ENCODE assay signal across 24 mouse cellular contexts in the genomic region with DNA sequence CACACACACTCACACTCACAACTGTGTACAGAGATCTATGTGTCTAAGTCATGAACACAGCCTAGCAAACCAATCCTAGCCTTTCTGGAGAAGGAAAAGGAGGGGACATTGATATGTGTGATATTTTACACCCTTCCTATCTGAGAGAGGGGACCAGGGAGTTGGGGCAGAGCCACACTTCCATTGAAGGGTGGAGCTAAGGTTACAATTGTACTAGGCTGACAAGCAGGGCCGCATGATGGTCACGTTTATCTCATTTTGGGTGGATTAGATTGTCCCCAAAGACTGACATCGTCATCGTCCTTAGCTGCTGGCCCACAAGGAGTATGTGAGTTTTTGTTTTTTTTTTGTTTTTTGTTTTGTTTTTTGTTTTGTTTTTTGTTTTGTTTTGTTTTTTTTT. TPM values are rescaled to one million over a fixed set of nuclear protein-coding genes. Genes with fewer than 3 reads are reported as not detected.
A peak's percentile ranks its signal among the peaks of the same experiment; 100 is the strongest.
DNase-seq lines count a peak whose midpoint lies in the region; ATAC-seq and TF ChIP-seq lines count a peak whose summit lies in the region.
"Had no signal": no experiment of that assay in that cellular context is flagged by ENCODE, and none has a peak within 500 bp of the region (broad histone marks: within the 10 kb centered on the region; RNA-seq: fewer than 3 reads in every experiment).

No protein-coding gene starts in this region.

- no peak for DNase-seq in heart, adult 18-20 months
- no peak for DNase-seq in heart, postnatal 0 days (ENCODE audit: low spot score)
- DNase-seq in heart, adult 2 months, result no peak
- DNase-seq in midbrain, embryonic 11.5 days (ENCODE audit: low spot score, missing footprints), result peak; percentile 39
- no peak for DNase-seq in midbrain, embryonic 10.5 days (ENCODE audit: low spot score)
- DNase-seq in lung, postnatal 25 days (ENCODE audit: low spot score), result no peak
- DNase-seq: adrenal gland, adult 2 months; adrenal gland, postnatal 25 days; cerebellum, adult 18-20 months; cerebellum, postnatal 10 days; gastrocnemius, adult 2 months; gastrocnemius, postnatal 25 days had no signal

- no peaks in the 10 kb centered on the region for H3K27me3 ChIP-seq in heart, embryonic 13.5 days (replicated peaks)
- no peaks in the 10 kb centered on the region for H3K27me3 ChIP-seq in heart, postnatal 0 days (ENCODE audit: control insufficient read depth, insufficient read depth, low read length)
- no peaks in the 10 kb centered on the region for H3K27me3 ChIP-seq in heart, adult 2 months (ENCODE audit: control insufficient read depth, insufficient read depth, low read length)
- H3K27me3 ChIP-seq in midbrain, embryonic 11.5 days (ENCODE audit: control insufficient read depth, insufficient read depth, low read length), result no peaks in the 10 kb centered on the region
- no peaks in the 10 kb centered on the region for H3K27me3 ChIP-seq in midbrain, embryonic 10.5 days (ENCODE audit: low read depth, poor library complexity, severe bottlenecking)
- no peaks in the 10 kb centered on the region for H3K27me3 ChIP-seq in liver, embryonic 16.5 days (ENCODE audit: control insufficient read depth, insufficient read depth, low read depth, low read length)
- H3K27me3 ChIP-seq: embryonic facial prominence, embryonic 15.5 days had no signal

- TF ChIP-seq EP300 in heart, postnatal 0 days (IDR thresholded peaks at IDR 0.05; ENCODE audit: low read depth), result no peak
- TF ChIP-seq EP300 in heart, adult 2 months (IDR thresholded peaks at IDR 0.05; ENCODE audit: insufficient read depth, low read depth, low read length), result no peak

- H3K4me1 ChIP-seq in heart, embryonic 13.5 days, result peaks cover 58% of the 10 kb centered on the region
- peaks cover 20% of the 10 kb centered on the region for H3K4me1 ChIP-seq in heart, postnatal 0 days (ENCODE audit: control insufficient read depth, insufficient read depth)
- H3K4me1 ChIP-seq in heart, adult 2 months (ENCODE audit: control insufficient read depth, insufficient read depth, low read length), result peaks cover 13% of the 10 kb centered on the region
- H3K4me1 ChIP-seq in midbrain, embryonic 11.5 days (ENCODE audit: control insufficient read depth, insufficient read depth, low read length), result no peaks in the 10 kb centered on the region
- peaks cover 27% of the 10 kb centered on the region for H3K4me1 ChIP-seq in midbrain, embryonic 10.5 days
- H3K4me1 ChIP-seq in liver, embryonic 16.5 days (ENCODE audit: control insufficient read depth, low read depth, low read length), result peaks cover 28% of the 10 kb centered on the region

- no peaks in the 10 kb centered on the region for H3K36me3 ChIP-seq in heart, embryonic 13.5 days
- H3K36me3 ChIP-seq in heart, postnatal 0 days (replicated peaks; ENCODE audit: control insufficient read depth, insufficient read depth, low read length), result no peaks in the 10 kb centered on the region
- no peaks in the 10 kb centered on the region for H3K36me3 ChIP-seq in heart, adult 2 months (ENCODE audit: control insufficient read depth, insufficient read depth, low read length)
- no peaks in the 10 kb centered on the region for H3K36me3 ChIP-seq in midbrain, embryonic 11.5 days (ENCODE audit: control insufficient read depth, insufficient read depth, low read length)
- no peaks in the 10 kb centered on the region for H3K36me3 ChIP-seq in midbrain, embryonic 10.5 days
- H3K36me3 ChIP-seq in liver, embryonic 16.5 days (ENCODE audit: control insufficient read depth, insufficient read depth), result no peaks in the 10 kb centered on the region
- H3K36me3 ChIP-seq: embryonic facial prominence, embryonic 15.5 days; forebrain, embryonic 10.5 days; hindbrain, embryonic 10.5 days had no signal

- peak overlapping the region; percentile 55 for H3K9ac ChIP-seq in heart, embryonic 13.5 days
- no peak overlapping the region for H3K9ac ChIP-seq in heart, postnatal 0 days (replicated peaks; ENCODE audit: low read depth, low read length)
- H3K9ac ChIP-seq in heart, adult 2 months (ENCODE audit: low read depth, low read length), result no peak overlapping the region
- no peak overlapping the region for H3K9ac ChIP-seq in midbrain, embryonic 11.5 days (ENCODE audit: low read length)
- no peak overlapping the region for H3K9ac ChIP-seq in liver, embryonic 16.5 days (ENCODE audit: low read depth, low read length)
- H3K9ac ChIP-seq: embryonic facial prominence, embryonic 15.5 days; hindbrain, embryonic 14.5 days had no signal

- peak overlapping the region; percentile 97 for H3K27ac ChIP-seq in heart, embryonic 13.5 days (replicated peaks)
- peak overlapping the region; percentile 87 for H3K27ac ChIP-seq in heart, postnatal 0 days (ENCODE audit: low read depth)
- H3K27ac ChIP-seq in heart, adult 2 months, result no peak overlapping the region
- no peak overlapping the region for H3K27ac ChIP-seq in midbrain, embryonic 11.5 days (ENCODE audit: low read depth, low read length)
- H3K27ac ChIP-seq in midbrain, embryonic 10.5 days (replicated peaks), result no peak overlapping the region
- peak overlapping the region; percentile 62 for H3K27ac ChIP-seq in liver, embryonic 16.5 days (ENCODE audit: low read length)
- H3K27ac ChIP-seq: embryonic facial prominence, embryonic 15.5 days; forebrain, embryonic 10.5 days; gastrocnemius, adult 2 months; hindbrain, embryonic 10.5 days; hindbrain, embryonic 14.5 days had no signal

- ATAC-seq in heart, embryonic 13.5 days (ENCODE audit: extremely low read depth, insufficient number of reproducible peaks, low FRiP score, low TSS enrichment), result no peak
- no peak for ATAC-seq in heart, postnatal 0 days (ENCODE audit: insufficient read depth, low read depth)
- ATAC-seq in midbrain, embryonic 11.5 days (ENCODE audit: low FRiP score), result no peak
- ATAC-seq in liver, embryonic 16.5 days (ENCODE audit: low read depth), result peak; percentile 60
- ATAC-seq: forebrain, embryonic 14.5 days had no signal

- H3K4me3 ChIP-seq in heart, embryonic 13.5 days, result no peak overlapping the region
- H3K4me3 ChIP-seq in heart, postnatal 0 days (ENCODE audit: low read depth, low read length), result no peak overlapping the region
- H3K4me3 ChIP-seq in heart, adult 2 months, result no peak overlapping the region
- H3K4me3 ChIP-seq in midbrain, embryonic 11.5 days (ENCODE audit: low read depth, low read length), result no peak overlapping the region
- H3K4me3 ChIP-seq in midbrain, embryonic 10.5 days, result no peak overlapping the region
- no peak overlapping the region for H3K4me3 ChIP-seq in liver, embryonic 16.5 days (ENCODE audit: low read depth, low read length)
- H3K4me3 ChIP-seq: embryonic facial prominence, embryonic 15.5 days; erythroblast, embryonic 14.5 days; forebrain, embryonic 10.5 days; gastrocnemius, adult 2 months; hindbrain, embryonic 10.5 days had no signal

- H3K79me2 ChIP-seq in heart, adult 2 months (replicated peaks; ENCODE audit: control insufficient read depth, insufficient read depth, low read length), result no peaks in the 10 kb centered on the region

- TF ChIP-seq CTCF in heart, postnatal 0 days (IDR thresholded peaks at IDR 0.05; ENCODE audit: low read depth), result no peak
- no peak for TF ChIP-seq CTCF in heart, adult 2 months (IDR thresholded peaks at IDR 0.05)

- H3K4me2 ChIP-seq in heart, embryonic 13.5 days, result no peak overlapping the region
- H3K4me2 ChIP-seq in heart, postnatal 0 days (ENCODE audit: low read depth, low read length), result no peak overlapping the region
- no peak overlapping the region for H3K4me2 ChIP-seq in midbrain, embryonic 11.5 days
- no peak overlapping the region for H3K4me2 ChIP-seq in liver, embryonic 16.5 days (ENCODE audit: low read depth, low read length)
- H3K4me2 ChIP-seq: embryonic facial prominence, embryonic 15.5 days; hindbrain, embryonic 14.5 days had no signal

- 50% methylated on average over 4 of the region's 4 CpGs for WGBS in heart, embryonic 13.5 days
- 72% methylated on average over 4 of the region's 4 CpGs for WGBS in heart, postnatal 0 days
- WGBS in heart, adult 2 months, result 81% methylated on average over 4 of the region's 4 CpGs
- WGBS in midbrain, embryonic 11.5 days, result 89% methylated on average over 4 of the region's 4 CpGs
- WGBS in midbrain, embryonic 10.5 days, result 85% methylated on average over 4 of the region's 4 CpGs
- WGBS in liver, embryonic 16.5 days (ENCODE audit: insufficient replicate concordance), result 29% methylated on average over 4 of the region's 4 CpGs

- intact Hi-C loops in heart, adult 2 months (cut with DNase I), result loop anchor here (5.0 kb wide), 3 partner anchors 56 to 341 kb away; a partner anchor contains a TSS

- TF ChIP-seq POLR2A in heart, adult 2 months (IDR thresholded peaks at IDR 0.05; ENCODE audit: insufficient read depth, low read depth, low read length), result no peak

- no peaks in the 10 kb centered on the region for H3K9me3 ChIP-seq in heart, embryonic 13.5 days
- no peaks in the 10 kb centered on the region for H3K9me3 ChIP-seq in heart, postnatal 0 days (replicated peaks; ENCODE audit: control insufficient read depth, low read length)
- no peaks in the 10 kb centered on the region for H3K9me3 ChIP-seq in midbrain, embryonic 11.5 days (ENCODE audit: control insufficient read depth, low read length)
- no peaks in the 10 kb centered on the region for H3K9me3 ChIP-seq in midbrain, embryonic 10.5 days (replicated peaks)
- H3K9me3 ChIP-seq in liver, embryonic 16.5 days (replicated peaks; ENCODE audit: control insufficient read depth, low read length), result no peaks in the 10 kb centered on the region
- H3K9me3 ChIP-seq: embryonic facial prominence, embryonic 15.5 days; forebrain, embryonic 10.5 days; hindbrain, embryonic 10.5 days had no signal

RNA-seq across cellular contexts. Expression of a gene that starts 27.9 kb away (rescaled TPM):
- not detected in 2 replicates for polyA plus RNA-seq in heart, embryonic 13.5 days (2015; fragmentation: Nextera tagmentation; extraction: Ambion mirVana)
- not detected for total RNA-seq in heart, adult 18-20 months (2021)
- total RNA-seq in heart, postnatal 0 days (2014; rRNA removed; ENCODE audit: low replicate concordance), result not detected in 2 replicates
- not detected in 2 replicates for polyA plus RNA-seq in heart, postnatal 0 days (2015; fragmentation: Nextera tagmentation; extraction: Ambion mirVana)
- total RNA-seq in heart, adult 2 months (2021), result not detected
- not detected in 2 replicates for polyA plus RNA-seq in heart, adult 2 months (2012; rRNA removed)
- polyA plus RNA-seq in midbrain, embryonic 11.5 days (2014; fragmentation: Nextera tagmentation; extraction: Ambion mirVana), result not detected in 2 replicates
- not detected in 2 replicates for polyA plus RNA-seq in midbrain, embryonic 10.5 days (2016; fragmentation: Nextera tagmentation; extraction: Ambion mirVana)
- polyA plus RNA-seq in liver, embryonic 16.5 days (2015; fragmentation: Nextera tagmentation; extraction: Ambion mirVana), result not detected in 2 replicates
- total RNA-seq: adrenal gland, adult 2 months; adrenal gland, postnatal 25 days; ES-E14; gastrocnemius, adult 2 months; gastrocnemius, postnatal 25 days; granulocyte monocyte progenitor cell, adult 5-6 weeks had no signal
- polyA plus RNA-seq: adrenal gland, adult 2 months; erythroblast, embryonic 14.5 days; forebrain, embryonic 10.5 days; forebrain, embryonic 14.5 days; hindbrain, embryonic 10.5 days; hindbrain, embryonic 14.5 days; intestine, embryonic 16.5 days had no signal

RNA-seq across cellular contexts. Expression of a gene that starts 34.4 kb away (rescaled TPM):
- not detected in 2 replicates for polyA plus RNA-seq in heart, embryonic 13.5 days (2015; fragmentation: Nextera tagmentation; extraction: Ambion mirVana)
- not detected for total RNA-seq in heart, adult 18-20 months (2021)
- not detected in 2 replicates for total RNA-seq in heart, postnatal 0 days (2014; rRNA removed; ENCODE audit: low replicate concordance)
- polyA plus RNA-seq in heart, postnatal 0 days (2015; fragmentation: Nextera tagmentation; extraction: Ambion mirVana), result not detected in 2 replicates
- total RNA-seq in heart, adult 2 months (2021), result not detected
- not detected in 2 replicates for polyA plus RNA-seq in heart, adult 2 months (2012; rRNA removed)
- not detected in 2 replicates for polyA plus RNA-seq in midbrain, embryonic 11.5 days (2014; fragmentation: Nextera tagmentation; extraction: Ambion mirVana)
- not detected in 2 replicates for polyA plus RNA-seq in midbrain, embryonic 10.5 days (2016; fragmentation: Nextera tagmentation; extraction: Ambion mirVana)
- polyA plus RNA-seq in liver, embryonic 16.5 days (2015; fragmentation: Nextera tagmentation; extraction: Ambion mirVana), result not detected in 2 replicates
- total RNA-seq: adrenal gland, adult 2 months; adrenal gland, postnatal 25 days; ES-E14; gastrocnemius, adult 2 months; gastrocnemius, postnatal 25 days; granulocyte monocyte progenitor cell, adult 5-6 weeks had no signal
- polyA plus RNA-seq: adrenal gland, adult 2 months; embryonic facial prominence, embryonic 11.5 days; erythroblast, embryonic 14.5 days; forebrain, embryonic 10.5 days; forebrain, embryonic 14.5 days; hindbrain, embryonic 10.5 days; hindbrain, embryonic 14.5 days; intestine, embryonic 16.5 days had no signal

RNA-seq across cellular contexts. Expression of a gene that starts 42.3 kb away (rescaled TPM):
- polyA plus RNA-seq in heart, embryonic 13.5 days (2015; fragmentation: Nextera tagmentation; extraction: Ambion mirVana), result 6.5 and 7.5 TPM in 2 replicates
- total RNA-seq in heart, adult 18-20 months (2021), result 1 to 10 TPM; 2.0 to 2.2 TPM
- 0.62 and 4.0 TPM in 2 replicates for total RNA-seq in heart, postnatal 0 days (2014; rRNA removed; ENCODE audit: low replicate concordance)
- 3.4 and 3.9 TPM in 2 replicates for polyA plus RNA-seq in heart, postnatal 0 days (2015; fragmentation: Nextera tagmentation; extraction: Ambion mirVana)
- 1 to 10 TPM; 2.2 to 3.6 TPM for total RNA-seq in heart, adult 2 months (2021)
- 4.9 and 6.4 TPM in 2 replicates for polyA plus RNA-seq in heart, adult 2 months (2012; rRNA removed)
- 0.18 and 0.40 TPM in 2 replicates for polyA plus RNA-seq in midbrain, embryonic 11.5 days (2014; fragmentation: Nextera tagmentation; extraction: Ambion mirVana)
- polyA plus RNA-seq in midbrain, embryonic 10.5 days (2016; fragmentation: Nextera tagmentation; extraction: Ambion mirVana), result 0.41 and 0.50 TPM in 2 replicates
- polyA plus RNA-seq in liver, embryonic 16.5 days (2015; fragmentation: Nextera tagmentation; extraction: Ambion mirVana), result 1.6 and 2.0 TPM in 2 replicates

RNA-seq across cellular contexts. Expression of a gene that starts 51.2 kb away (rescaled TPM):
- 2.3 TPM in 1 of 2 replicates, not detected in the other for polyA plus RNA-seq in heart, embryonic 13.5 days (2015; fragmentation: Nextera tagmentation; extraction: Ambion mirVana)
- 1 to 10 TPM; 2.1 to 2.2 TPM for total RNA-seq in heart, adult 18-20 months (2021)
- total RNA-seq in heart, postnatal 0 days (2014; rRNA removed; ENCODE audit: low replicate concordance), result not detected in 2 replicates
- 0.85 TPM in 1 of 2 replicates, not detected in the other for polyA plus RNA-seq in heart, postnatal 0 days (2015; fragmentation: Nextera tagmentation; extraction: Ambion mirVana)
- 1 to 10 TPM; 3.5 to 4.9 TPM for total RNA-seq in heart, adult 2 months (2021)
- polyA plus RNA-seq in heart, adult 2 months (2012; rRNA removed), result 0.23 TPM in 1 of 2 replicates, not detected in the other
- 0.79 and 0.93 TPM in 2 replicates for polyA plus RNA-seq in midbrain, embryonic 11.5 days (2014; fragmentation: Nextera tagmentation; extraction: Ambion mirVana)
- 0.75 TPM in 1 of 2 replicates, not detected in the other for polyA plus RNA-seq in midbrain, embryonic 10.5 days (2016; fragmentation: Nextera tagmentation; extraction: Ambion mirVana)
- polyA plus RNA-seq in liver, embryonic 16.5 days (2015; fragmentation: Nextera tagmentation; extraction: Ambion mirVana), result 1.4 and 1.8 TPM in 2 replicates
- polyA plus RNA-seq: adrenal gland, adult 2 months; embryonic facial prominence, embryonic 11.5 days; embryonic facial prominence, embryonic 15.5 days; forebrain, embryonic 10.5 days; forebrain, embryonic 14.5 days; hindbrain, embryonic 14.5 days had no signal

RNA-seq across cellular contexts. Expression of a gene that starts 56.6 kb away (rescaled TPM):
- polyA plus RNA-seq in heart, embryonic 13.5 days (2015; fragmentation: Nextera tagmentation; extraction: Ambion mirVana), result 443 and 485 TPM in 2 replicates
- 1,000 to 10,000 TPM in 1 of 2 experiments, 100 to 1,000 TPM in 1; 997 to 1,066 TPM for total RNA-seq in heart, adult 18-20 months (2021)
- 1,049 and 1,105 TPM in 2 replicates for total RNA-seq in heart, postnatal 0 days (2014; rRNA removed; ENCODE audit: low replicate concordance)
- 484 and 489 TPM in 2 replicates for polyA plus RNA-seq in heart, postnatal 0 days (2015; fragmentation: Nextera tagmentation; extraction: Ambion mirVana)
- 100 to 1,000 TPM; 883 to 991 TPM for total RNA-seq in heart, adult 2 months (2021)
- 1,120 and 1,462 TPM in 2 replicates for polyA plus RNA-seq in heart, adult 2 months (2012; rRNA removed)
- 166 and 169 TPM in 2 replicates for polyA plus RNA-seq in midbrain, embryonic 11.5 days (2014; fragmentation: Nextera tagmentation; extraction: Ambion mirVana)
- 145 and 171 TPM in 2 replicates for polyA plus RNA-seq in midbrain, embryonic 10.5 days (2016; fragmentation: Nextera tagmentation; extraction: Ambion mirVana)
- 408 and 415 TPM in 2 replicates for polyA plus RNA-seq in liver, embryonic 16.5 days (2015; fragmentation: Nextera tagmentation; extraction: Ambion mirVana)

Comparison
In these comparisons a context has a peak if more than half of its experiments do, and no peak if none do; other contexts are left out.
1. H3K27ac ChIP-seq: peak in heart, embryonic 13.5 days (single experiment), heart, postnatal 0 days (single experiment) and liver, embryonic 16.5 days (single experiment); none in heart, adult 2 months (single experiment), midbrain, embryonic 11.5 days (single experiment) and midbrain, embryonic 10.5 days (single experiment).